Mouse (Mus musculus) E14TG2a.4 (cell line): ENCODE results near the gene Ubac2.

Source experiments
- CTCF ChIP-seq: conservative IDR thresholded peaks from 2 replicates; pipeline ENCODE4 v1.5.1; 2014; ENCODE audit warnings: low read length
- NANOG ChIP-seq: IDR thresholded peaks from 2 replicates; pipeline ENCODE4 v1.6.1; 2014; ENCODE audit warnings: borderline replicate concordance, low read length, mixed read lengths
- POU5F1 ChIP-seq: IDR thresholded peaks from 2 replicates; pipeline ENCODE4 v1.6.1; 2014; ENCODE audit warnings: low read length, borderline replicate concordance

DNA sequence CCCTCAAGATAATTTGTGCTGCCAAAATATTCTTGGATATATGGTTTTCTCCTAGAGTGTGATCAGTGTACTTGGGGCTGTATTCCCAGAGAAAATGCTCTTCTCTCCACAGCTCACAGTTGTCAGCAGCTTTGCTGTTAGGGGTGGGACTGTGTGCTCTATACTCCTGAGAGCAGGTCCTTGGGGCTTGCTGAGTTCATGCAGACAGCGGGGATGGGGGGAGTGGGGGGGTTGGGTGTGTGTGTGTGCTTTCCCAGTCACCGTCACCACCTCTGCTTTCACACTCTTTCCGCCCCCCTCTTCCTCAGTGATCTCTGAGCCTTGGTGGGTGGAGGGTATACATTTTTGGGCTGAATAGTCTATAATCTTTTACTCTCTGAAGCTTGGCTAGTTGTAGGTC lies 20.7 kb downstream of the Ubac2 start:
- TF ChIP-seq CTCF = no peak
- TF ChIP-seq POU5F1 = no peak
- no peak for TF ChIP-seq NANOG
